Mouse (Mus musculus) lung, postnatal 0 days (tissue): ENCODE results near the gene Gpi1. TPM values are rescaled to one million over a fixed set of nuclear protein-coding genes. Genes with fewer than 3 reads are reported as not detected.
"Not testable (repeated sequence)": the region's sequence is repeated elsewhere in the genome, so short reads cannot be mapped to it uniquely, and the experiment has no call there.

ENCODE experiments used
- ATAC-seq: fragments of 200-750 bp; cut with Nextera tagmentation; 2 replicates; pipeline ENCODE4 v1.8.0; 2017; ENCODE audit warnings: moderate library complexity
- DNase-seq: peaks from one replicate; pipeline ENCODE4 v3.0.0-alpha.2; 2016; ENCODE audit warnings: low spot score
- H3K27ac ChIP-seq: fragments of 300-500 bp; sonication (generic); 2 replicates; pipeline ENCODE4 v1.5.1; 2014; ENCODE audit warnings: antibody characterized with exemption, mild to moderate bottlenecking, low read length, mixed read lengths
- H3K27me3 ChIP-seq: fragments of 300-500 bp; sonication (generic); replicated peaks from 2 replicates; pipeline ENCODE4 v1.6.1; 2014; ENCODE audit warnings: low read length, mixed read lengths; ENCODE audit not compliant: insufficient read depth
- H3K36me3 ChIP-seq: fragments of 300-500 bp; sonication (generic); 2 replicates; pipeline ENCODE4 v1.6.1; 2014; ENCODE audit warnings: low read length, mixed read lengths; ENCODE audit not compliant: insufficient read depth
- H3K4me1 ChIP-seq: fragments of 300-500 bp; sonication (generic); 2 replicates; pipeline ENCODE4 v1.6.1; 2014; ENCODE audit warnings: antibody characterized with exemption, low read depth, low read length, mixed read lengths; ENCODE audit not compliant: insufficient read depth
- H3K4me2 ChIP-seq: fragments of 300-500 bp; sonication (generic); replicated peaks from 2 replicates; pipeline ENCODE4 v1.6.1; 2014; ENCODE audit warnings: low read depth, mild to moderate bottlenecking, low read length, moderate library complexity, mixed read lengths
- H3K4me3 ChIP-seq: fragments of 300-500 bp; sonication (generic); 2 replicates; pipeline ENCODE4 v1.5.1; 2014; ENCODE audit warnings: low read depth, low read length
- H3K9ac ChIP-seq: fragments of 300-500 bp; sonication (generic); replicated peaks from 2 replicates; pipeline ENCODE4 v1.6.1; 2014; ENCODE audit warnings: low read depth, mild to moderate bottlenecking
- H3K9me3 ChIP-seq: fragments of 300-500 bp; sonication (generic); 2 replicates; pipeline ENCODE4 v1.6.1; 2016; ENCODE audit warnings: low read length, mixed read lengths
- CTCF ChIP-seq: IDR thresholded peaks from 2 replicates; pipeline ENCODE4 v1.5.1; 2016; ENCODE audit warnings: antibody characterized with exemption, mild to moderate bottlenecking
- EP300 ChIP-seq: IDR thresholded peaks from 2 replicates; pipeline ENCODE4 v1.6.1; 2016; ENCODE audit warnings: antibody characterized with exemption, mild to moderate bottlenecking, control low read depth
- WGBS: fragments of 180-500 bp; shearing (Covaris S2); extraction: QIAGEN DNeasy Blood & Tissue Kit; methylation state at CpG from one replicate; pipeline ENCODE4 v1.1.7; 2014; 5-methylcytosine and 5-hydroxymethylcytosine counted together
- polyA plus RNA-seq: library from polyadenylated mRNA; unstranded; fragments of >200 nt; fragmentation: Nextera tagmentation; extraction: Ambion mirVana; gene quantifications from 2 replicates; pipeline ENCODE4 v1.2.1, GENCODE M21; 2015

Gene Gpi1
- polyA plus RNA-seq, 1 experiment from 2014 or later, result 123 TPM

DNA sequence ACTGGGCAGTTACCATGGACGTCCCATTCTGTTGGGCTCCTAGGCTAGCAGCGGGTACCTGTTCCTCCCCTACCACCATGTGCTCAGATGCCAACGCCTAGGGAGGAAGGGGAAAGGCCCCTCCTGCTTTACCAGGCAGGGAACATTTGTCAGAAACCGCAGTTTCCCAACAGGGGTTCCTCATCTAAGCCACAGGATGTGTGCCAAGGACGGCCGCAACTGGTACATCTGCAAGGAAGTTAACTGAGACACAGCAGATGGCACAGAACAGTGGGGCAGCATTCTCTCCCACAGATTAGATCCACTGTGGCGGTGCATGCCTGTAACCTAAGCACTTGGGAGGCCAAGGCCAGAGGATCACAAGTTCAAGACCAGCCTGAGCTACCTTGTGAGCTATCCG lies 15.5 kb downstream of the Gpi1 start:
- no peak overlapping the region for H3K27ac ChIP-seq
- peaks cover 53% of the 10 kb centered on the region for H3K36me3 ChIP-seq
- TF ChIP-seq EP300, result no peak
- no peak for TF ChIP-seq CTCF
- no peaks in the 10 kb centered on the region for H3K4me1 ChIP-seq
- H3K4me2 ChIP-seq, result no peak overlapping the region
- no peak for ATAC-seq
- no peak overlapping the region for H3K4me3 ChIP-seq
- H3K9me3 ChIP-seq, result no peaks in the 10 kb centered on the region
- WGBS, result 91% methylated on average over 8 of the region's 8 CpGs
- peak; percentile 27 for DNase-seq
- H3K9ac ChIP-seq, result no peak overlapping the region
- H3K27me3 ChIP-seq, result no peaks in the 10 kb centered on the region

DNA sequence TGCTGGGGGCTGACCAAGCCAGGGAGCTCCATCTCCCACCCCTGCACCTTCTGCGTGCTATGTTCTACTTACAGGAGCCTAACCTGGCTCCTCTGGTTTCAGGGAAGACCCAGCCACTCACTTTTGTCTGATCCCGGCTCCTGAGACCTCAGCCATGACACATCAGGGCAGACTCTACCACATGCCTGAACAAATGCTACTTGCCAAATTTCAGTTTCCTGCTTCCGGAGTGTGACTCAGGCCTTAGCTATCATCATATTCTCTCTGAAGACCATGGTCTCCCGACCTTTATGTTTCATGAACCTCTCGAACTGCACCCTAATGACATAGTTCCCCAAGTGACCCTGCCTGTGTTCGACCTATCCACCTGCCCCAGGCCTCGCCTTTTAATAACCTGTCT lies 16.9 kb downstream of the Gpi1 start:
- 84% methylated on average over 7 of the region's 7 CpGs for WGBS
- H3K9ac ChIP-seq, result no peak overlapping the region
- H3K36me3 ChIP-seq, result peaks cover 52% of the 10 kb centered on the region
- no peak overlapping the region for H3K27ac ChIP-seq
- H3K27me3 ChIP-seq, result no peaks in the 10 kb centered on the region
- H3K4me2 ChIP-seq, result no peak overlapping the region
- no peaks in the 10 kb centered on the region for H3K4me1 ChIP-seq
- ATAC-seq, result no peak
- no peak overlapping the region for H3K4me3 ChIP-seq
- DNase-seq, result no peak
- H3K9me3 ChIP-seq, result no peaks in the 10 kb centered on the region
- TF ChIP-seq EP300 (no peak), CTCF (no peak)

DNA sequence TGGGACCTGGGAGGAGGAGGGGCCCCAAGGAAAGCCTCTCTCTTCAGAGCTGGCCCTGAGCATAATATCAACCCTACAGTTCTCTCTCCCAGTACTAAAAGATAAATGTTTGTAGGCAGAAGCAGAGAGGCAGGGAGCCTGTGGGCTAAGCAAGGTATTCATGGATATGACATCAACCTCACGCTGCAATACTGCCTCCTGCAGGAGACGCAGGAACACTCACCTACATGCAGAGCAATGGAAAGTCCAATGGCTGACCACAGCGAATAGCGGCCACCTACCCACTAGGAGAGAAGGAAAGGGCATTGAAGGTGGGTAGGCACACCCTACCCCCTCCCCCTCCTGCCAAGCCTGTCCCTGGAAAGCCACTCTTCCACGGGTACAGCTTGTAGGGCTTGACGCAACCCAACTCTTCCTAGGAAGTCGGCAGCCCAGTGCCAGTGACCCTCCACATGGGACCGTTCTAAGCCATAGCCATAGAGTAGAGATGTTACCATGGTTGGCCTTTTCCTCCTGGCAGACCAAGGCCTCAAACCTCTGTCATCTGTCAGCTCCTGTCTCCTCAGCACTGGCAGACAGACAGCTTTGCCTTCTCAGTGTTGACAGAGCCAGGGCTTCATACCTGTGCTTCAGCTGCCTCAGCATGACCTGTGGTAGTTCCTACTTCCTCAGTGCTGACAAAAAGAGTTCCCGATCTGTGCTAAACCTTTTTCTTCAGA lies 21.9 kb downstream of the Gpi1 start:
- no peak overlapping the region for H3K9ac ChIP-seq
- H3K4me1 ChIP-seq, result no peaks in the 10 kb centered on the region

DNA sequence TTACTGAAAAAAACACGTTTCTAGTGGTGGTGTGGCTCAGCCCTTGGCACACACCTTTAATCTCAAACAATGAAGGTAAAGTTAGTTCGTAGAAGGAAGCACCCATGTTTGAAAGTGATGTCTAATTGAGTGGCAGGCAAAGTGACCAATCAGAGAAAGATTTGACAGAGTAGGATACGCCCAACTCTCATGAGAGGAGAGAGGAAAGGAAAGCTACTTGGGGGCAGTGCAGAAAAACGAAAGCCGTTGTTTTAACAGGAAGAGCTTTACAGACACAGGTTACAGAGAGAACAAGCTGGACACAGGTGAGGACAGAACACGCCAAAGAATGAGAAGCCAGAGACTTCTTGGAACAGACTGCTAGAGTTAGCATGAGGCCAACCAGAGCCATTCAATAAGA lies 23.8 kb downstream of the Gpi1 start:
- Histone ChIP-seq H3K36me3 (peaks cover 57% of the 10 kb centered on the region), H3K4me3 (no peak overlapping the region), H3K4me2 (no peak overlapping the region), H3K9me3 (no peaks in the 10 kb centered on the region), H3K27me3 (no peaks in the 10 kb centered on the region), H3K9ac (no peak overlapping the region), H3K27ac (no peak overlapping the region), H3K4me1 (no peaks in the 10 kb centered on the region)
- ATAC-seq (no peak), DNase-seq (no peak)
- 86% methylated on average over 6 of the region's 6 CpGs for WGBS
- no peak for TF ChIP-seq EP300
- no peak for TF ChIP-seq CTCF

More for the DNA sequence above, 21.9 kb downstream of the Gpi1 start:
- no peak for ATAC-seq
- no peak for DNase-seq
- H3K27ac ChIP-seq, result no peak overlapping the region
- no peaks in the 10 kb centered on the region for H3K9me3 ChIP-seq
- H3K27me3 ChIP-seq, result no peaks in the 10 kb centered on the region
- TF ChIP-seq EP300 (no peak), CTCF (peak; percentile 37; the same call in 1 of the 2 replicates)
- WGBS, result 85% methylated on average over 9 of the region's 9 CpGs
- no peak overlapping the region for H3K4me3 ChIP-seq
- H3K4me2 ChIP-seq, result no peak overlapping the region
- H3K36me3 ChIP-seq, result peaks cover 70% of the 10 kb centered on the region

DNA sequence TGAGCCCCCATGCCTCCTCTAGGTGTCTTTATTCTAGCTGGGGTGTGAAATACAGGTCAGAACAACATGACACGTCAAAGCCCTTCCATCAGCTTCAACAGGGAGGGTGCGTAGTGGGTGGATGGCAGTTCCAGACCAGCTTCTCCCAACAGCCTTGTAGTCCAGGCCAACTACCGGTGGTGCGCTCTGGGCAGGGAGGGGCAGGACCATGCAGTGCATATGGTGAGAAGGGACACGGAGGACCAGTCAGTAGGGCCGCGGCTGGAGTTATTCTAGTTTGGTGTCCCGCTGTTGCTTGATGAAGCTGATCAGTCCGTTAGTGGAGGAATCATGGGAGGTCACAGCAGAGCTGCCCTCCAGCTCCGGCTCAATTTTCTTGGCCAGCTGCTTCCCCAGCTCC lies 28.0 kb downstream of the Gpi1 start:
- H3K9me3 ChIP-seq, ATAC-seq, H3K27ac ChIP-seq, H3K4me2 ChIP-seq, H3K4me3 ChIP-seq, H3K27me3 ChIP-seq, H3K9ac ChIP-seq, H3K4me1 ChIP-seq, DNase-seq: not testable (repeated sequence)
- WGBS, result 92% methylated on average over 8 of the region's 10 CpGs
- H3K36me3 ChIP-seq, result peaks cover 41% of the 10 kb centered on the region; the same call in 1 of the 2 replicates

DNA sequence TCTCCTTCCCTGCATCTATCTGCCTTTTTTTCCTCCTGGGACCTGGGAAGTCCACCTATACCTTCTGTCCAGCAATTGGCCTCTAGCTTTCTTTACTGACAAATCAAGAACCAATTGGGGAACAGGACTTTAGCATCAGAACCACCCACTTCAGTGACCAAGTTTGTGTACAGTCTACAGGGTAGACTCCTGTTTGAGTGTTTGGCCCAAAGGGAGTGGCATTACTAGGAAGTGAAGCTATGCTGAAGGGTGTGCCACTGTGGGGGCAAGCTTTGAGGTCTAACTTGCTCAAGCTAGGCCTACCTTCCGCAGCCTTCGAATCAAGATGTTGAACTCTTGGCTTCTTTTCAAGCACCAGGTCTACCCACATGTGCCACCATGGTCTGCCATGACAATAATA lies 29.3 kb downstream of the Gpi1 start:
- ATAC-seq, result no peak
- Histone ChIP-seq H3K4me3 (no peak overlapping the region), H3K27ac (no peak overlapping the region), H3K9ac (no peak overlapping the region), H3K4me2 (no peak overlapping the region), H3K4me1 (0 out of 2 replicates have a peak, but pooled peaks cover under 1% of the 10 kb centered on the region), H3K36me3 (peaks cover 29% of the 10 kb centered on the region; the same call in 1 of the 2 replicates), H3K27me3 (no peaks in the 10 kb centered on the region), H3K9me3 (no peaks in the 10 kb centered on the region)
- WGBS, result 100% methylated on average over 2 of the region's 2 CpGs
- no peak for DNase-seq
- TF ChIP-seq CTCF (no peak), EP300 (no peak)
